Mouse (Mus musculus): Measurements from ENCODE around the gene Fbxo41. TPM values are rescaled to one million over a fixed set of nuclear protein-coding genes. Genes with fewer than 3 reads are reported as not detected.

Fbxo41 gene
- polyA plus RNA-seq, 1 experiment from 2014 or later = 0.29 TPM

DNA sequence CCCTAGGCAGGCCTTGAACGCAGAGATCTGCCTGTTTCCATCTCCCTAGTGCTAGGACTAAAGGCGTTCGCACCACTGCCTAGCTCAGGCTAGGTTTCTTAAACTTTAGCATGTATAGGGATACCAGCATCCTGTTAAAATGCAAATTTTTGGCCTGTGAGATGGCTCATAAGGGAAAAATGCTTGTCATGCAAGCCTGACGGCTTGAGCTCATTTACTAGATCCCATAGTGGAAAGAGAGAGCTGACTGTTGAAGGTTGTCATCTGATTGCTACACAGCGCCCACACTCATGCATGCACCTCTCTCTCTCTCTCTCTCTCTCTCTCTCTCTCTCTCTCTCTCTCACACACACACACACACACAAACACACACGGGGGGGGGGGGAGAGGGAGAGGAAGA is 66.2 kb downstream of the Fbxo41 start:
- ATAC-seq (ENCODE audit: insufficient number of reproducible peaks, low FRiP score, low TSS enrichment, low read depth) = no peak
- H3K9me3 ChIP-seq = no peaks in the 10 kb centered on the region
- peaks cover 7% of the 10 kb centered on the region for H3K4me1 ChIP-seq
- H3K4me2 ChIP-seq = no peak overlapping the region
- no peak overlapping the region for H3K4me3 ChIP-seq
- peaks cover 36% of the 10 kb centered on the region for H3K36me3 ChIP-seq
- no peaks in the 10 kb centered on the region for H3K27me3 ChIP-seq
- no peak overlapping the region for H3K9ac ChIP-seq
- 84% methylated on average over 5 of the region's 6 CpGs for WGBS
- no peak overlapping the region for H3K27ac ChIP-seq

DNA sequence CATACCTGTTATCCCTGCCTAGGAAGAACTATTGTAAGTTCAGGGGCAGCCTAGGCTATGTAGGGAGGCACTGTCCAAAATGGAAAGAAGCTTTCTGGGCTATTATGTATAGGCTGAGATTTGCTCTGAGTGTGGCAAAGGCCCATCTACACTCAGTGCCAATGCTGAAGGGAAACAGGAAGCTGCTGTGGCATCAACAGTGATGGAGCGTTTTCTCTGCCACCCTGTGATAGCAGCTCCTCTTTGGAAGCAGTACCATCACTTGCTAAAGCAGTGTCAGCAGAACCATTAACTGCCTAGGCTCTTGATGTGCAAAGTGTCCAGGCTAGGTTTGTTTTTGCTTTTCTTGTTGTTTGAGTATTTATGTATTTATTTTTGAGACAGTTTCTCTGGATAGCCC is 66.6 kb downstream of the Fbxo41 start:
- Histone ChIP-seq H3K4me2 (no peak overlapping the region), H3K27ac (no peak overlapping the region), H3K9me3 (no peaks in the 10 kb centered on the region), H3K27me3 (no peaks in the 10 kb centered on the region), H3K4me1 (peaks cover 10% of the 10 kb centered on the region), H3K4me3 (no peak overlapping the region), H3K36me3 (peaks cover 32% of the 10 kb centered on the region), H3K9ac (no peak overlapping the region)
- ATAC-seq (ENCODE audit: insufficient number of reproducible peaks, low FRiP score, low TSS enrichment, low read depth) = no peak
- 82% methylated on average over 1 of the region's 1 CpGs for WGBS

DNA sequence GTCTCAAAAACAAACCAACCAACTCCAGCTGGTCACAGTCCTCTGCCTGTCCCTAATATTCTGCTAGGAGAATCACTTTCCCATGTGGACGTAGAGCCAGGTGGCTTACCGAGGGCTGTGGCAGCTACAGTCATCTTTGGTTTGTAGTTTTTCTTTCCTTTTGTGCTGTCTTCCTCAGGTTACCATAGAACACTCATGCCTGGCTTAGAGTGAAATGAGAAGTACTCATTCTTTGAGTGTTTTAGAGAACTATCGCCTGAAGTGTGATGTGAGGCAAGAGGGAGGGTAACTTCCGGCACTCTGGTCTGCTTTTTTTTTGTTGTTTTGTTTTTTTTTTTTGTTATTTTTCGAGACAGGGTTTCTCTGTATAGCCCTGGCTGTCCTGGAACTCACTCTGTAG is 68.9 kb downstream of the Fbxo41 start:
- no peak for ATAC-seq (ENCODE audit: insufficient number of reproducible peaks, low FRiP score, low TSS enrichment, low read depth)
- no peak overlapping the region for H3K4me2 ChIP-seq
- no peak overlapping the region for H3K27ac ChIP-seq
- peaks cover 10% of the 10 kb centered on the region for H3K4me1 ChIP-seq
- H3K4me3 ChIP-seq = no peak overlapping the region
- H3K9ac ChIP-seq = no peak overlapping the region
- H3K27me3 ChIP-seq = no peaks in the 10 kb centered on the region
- 78% methylated on average over 5 of the region's 5 CpGs for WGBS
- peaks cover 9% of the 10 kb centered on the region for H3K36me3 ChIP-seq
- H3K9me3 ChIP-seq = no peaks in the 10 kb centered on the region

DNA sequence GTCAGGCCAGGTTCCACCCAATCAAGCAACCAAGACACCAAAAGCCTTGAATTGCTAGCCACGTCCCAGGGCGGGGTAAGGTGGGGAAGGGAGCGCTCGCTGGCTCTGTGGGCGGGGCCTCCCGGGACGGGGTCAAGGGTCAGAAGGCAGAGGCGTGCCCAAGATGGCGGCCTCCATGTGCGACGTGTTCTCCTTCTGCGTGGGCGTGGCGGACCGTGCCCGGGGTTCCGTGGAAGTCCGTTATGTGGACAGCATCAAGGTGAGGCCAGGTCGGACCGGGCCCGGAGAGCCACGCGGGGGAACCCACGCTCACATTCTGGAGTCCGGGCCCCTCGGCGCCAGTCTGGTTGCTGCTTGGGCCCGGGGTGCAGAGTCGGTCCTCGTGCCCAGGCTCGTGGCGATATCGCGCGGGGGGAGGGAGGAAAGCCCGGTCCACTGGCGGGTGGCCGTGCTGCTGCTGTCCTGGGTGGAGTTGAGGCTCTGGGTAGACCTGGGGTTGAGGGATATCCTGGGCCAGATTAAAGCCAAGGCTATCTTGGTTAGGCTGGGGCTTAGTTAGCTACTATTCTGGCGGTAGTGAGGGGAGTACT is 70.9 kb downstream of the Fbxo41 start, which contains the start of gene Smyd5:
Smyd5 (plus strand) TSS at position 148 of the 590 bp plus-strand sequence.
- Histone ChIP-seq H3K36me3 (no peaks in the 10 kb centered on the region), H3K9ac (peak within 1 kb of the TSS; percentile 61), H3K9me3 (no peaks in the 10 kb centered on the region), H3K4me2 (peak within 1 kb of the TSS; percentile 64), H3K27me3 (no peaks in the 10 kb centered on the region), H3K4me1 (peaks cover 10% of the 10 kb centered on the region), H3K27ac (no peak within 1 kb of the TSS), H3K4me3 (peak within 1 kb of the TSS; percentile 68)
- ATAC-seq (ENCODE audit: insufficient number of reproducible peaks, low FRiP score, low TSS enrichment, low read depth) = peak; percentile 77
- under 1% methylated on average over 39 of the region's 39 CpGs for WGBS

DNA sequence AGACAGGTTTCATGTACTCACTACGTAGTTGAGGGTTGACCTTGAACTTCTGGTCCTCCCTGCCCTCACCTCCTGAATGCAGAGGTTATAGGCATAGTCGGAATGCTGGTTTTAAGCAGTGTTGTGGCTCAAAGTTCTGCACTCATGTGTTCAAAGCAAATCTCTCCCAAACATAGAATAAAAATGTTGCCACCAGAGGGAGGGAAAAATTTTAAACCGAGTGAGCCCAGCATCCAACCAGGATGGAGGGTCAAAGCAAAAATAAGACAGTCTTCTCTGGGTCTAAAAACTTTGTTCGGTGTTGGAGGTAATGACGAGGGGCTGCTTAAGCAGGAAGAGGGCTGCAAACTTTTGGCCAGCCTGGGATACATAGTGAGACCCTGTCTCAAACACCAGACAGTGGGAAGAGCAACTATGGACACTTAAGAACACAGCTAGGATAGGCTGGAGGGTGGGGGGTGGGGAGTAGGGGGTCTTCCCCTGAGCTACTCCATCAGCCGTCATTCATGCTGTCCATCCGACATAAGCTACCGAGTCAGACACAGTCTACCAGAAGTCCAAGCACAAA is 71.4 kb downstream of the Fbxo41 start:
- H3K27ac ChIP-seq = no peak overlapping the region
- H3K9me3 ChIP-seq = no peaks in the 10 kb centered on the region
- H3K4me1 ChIP-seq = peaks cover 10% of the 10 kb centered on the region
- peak overlapping the region; percentile 64 for H3K4me2 ChIP-seq
- no peaks in the 10 kb centered on the region for H3K36me3 ChIP-seq
- no peak for ATAC-seq (ENCODE audit: insufficient number of reproducible peaks, low FRiP score, low TSS enrichment, low read depth)
- WGBS = 43% methylated on average over 8 of the region's 8 CpGs
- peak overlapping the region; percentile 61 for H3K9ac ChIP-seq
- peak overlapping the region; percentile 68 for H3K4me3 ChIP-seq
- no peaks in the 10 kb centered on the region for H3K27me3 ChIP-seq

DNA sequence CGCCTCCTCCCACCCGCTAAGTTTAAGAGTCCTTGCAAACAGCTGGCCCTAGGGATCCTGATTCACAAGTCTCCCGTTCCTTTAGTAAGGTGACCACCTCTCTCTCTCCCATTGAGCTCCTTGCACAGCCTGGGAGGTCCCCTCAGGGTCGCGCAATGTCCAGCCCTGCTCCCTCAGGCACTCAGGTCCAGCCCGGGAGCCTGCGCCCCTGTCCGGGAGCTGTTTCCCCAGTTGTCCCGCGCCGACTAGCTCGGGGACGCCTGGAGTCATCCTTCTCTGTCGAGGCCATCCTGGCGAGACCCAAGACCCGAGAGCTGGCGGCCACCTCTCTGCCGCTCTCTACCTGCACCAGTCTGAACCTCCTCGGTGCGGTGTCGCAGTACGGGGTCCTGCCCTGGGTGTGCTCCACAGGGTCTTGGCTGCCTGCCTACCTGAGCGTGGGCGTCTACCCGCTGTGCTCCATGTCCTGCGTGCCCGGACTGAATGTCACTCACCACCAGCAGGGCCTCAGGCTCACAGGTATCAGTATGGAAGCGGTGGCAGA is 78.9 kb downstream of the Fbxo41 start, which contains the start of gene Noto:
Noto (plus strand) TSS at position 51 of the 544 bp plus-strand sequence.
- 15% methylated on average over 28 of the region's 28 CpGs for WGBS
- Histone ChIP-seq H3K4me2 (no peak within 1 kb of the TSS), H3K27me3 (peaks cover 24% of the 10 kb centered on the region), H3K36me3 (no peaks in the 10 kb centered on the region), H3K4me3 (no peak within 1 kb of the TSS), H3K4me1 (peaks cover 6% of the 10 kb centered on the region), H3K9ac (no peak within 1 kb of the TSS), H3K9me3 (no peaks in the 10 kb centered on the region), H3K27ac (no peak within 1 kb of the TSS)
- no peak for ATAC-seq (ENCODE audit: insufficient number of reproducible peaks, low FRiP score, low TSS enrichment, low read depth)

Other genes with a start within 250 kb of the Fbxo41 start
- 6.3 and 7.1 TPM in 2 replicates for gene Sfxn5, start 169.6 kb downstream of the Fbxo41 start, polyA plus RNA-seq (2015; fragmentation: Nextera tagmentation; extraction: Ambion mirVana)
- gene Rab11fip5, start 128.4 kb downstream of the Fbxo41 start, polyA plus RNA-seq (2015; fragmentation: Nextera tagmentation; extraction: Ambion mirVana) = 21.7 and 24.8 TPM in 2 replicates
- not detected in 2 replicates for gene Noto, start 79.1 kb downstream of the Fbxo41 start, polyA plus RNA-seq (2015; fragmentation: Nextera tagmentation; extraction: Ambion mirVana)
- 48.8 and 50.3 TPM in 2 replicates for gene Smyd5, start 71.0 kb downstream of the Fbxo41 start, polyA plus RNA-seq (2015; fragmentation: Nextera tagmentation; extraction: Ambion mirVana)
- 407 and 425 TPM in 2 replicates for gene Cct7, start 51.5 kb downstream of the Fbxo41 start, polyA plus RNA-seq (2015; fragmentation: Nextera tagmentation; extraction: Ambion mirVana)
- 37.2 and 38.3 TPM in 2 replicates for gene Pradc1, start 51.0 kb downstream of the Fbxo41 start, polyA plus RNA-seq (2015; fragmentation: Nextera tagmentation; extraction: Ambion mirVana)
- gene Egr4, start 10.6 kb upstream of the Fbxo41 start, polyA plus RNA-seq (2015; fragmentation: Nextera tagmentation; extraction: Ambion mirVana) = not detected in 2 replicates
- 2.7 and 4.3 TPM in 2 replicates for gene Alms1, start 84.5 kb upstream of the Fbxo41 start, polyA plus RNA-seq (2015; fragmentation: Nextera tagmentation; extraction: Ambion mirVana)
- gene Nat8f7, start 210.2 kb upstream of the Fbxo41 start, polyA plus RNA-seq (2015; fragmentation: Nextera tagmentation; extraction: Ambion mirVana) = not detected in 2 replicates

All from limb, embryonic 15.5 days (tissue).